Mouse (Mus musculus) testis, adult 2 months (tissue): ENCODE results near the gene Fxyd2. TPM values are rescaled to one million over a fixed set of nuclear protein-coding genes. Genes with fewer than 3 reads are reported as not detected.

Source experiments
- H3K27ac ChIP-seq: fragments of 200-500 bp; 2 replicates; pipeline ENCODE4 v1.5.1; 2012; ENCODE audit warnings: low read depth, low read length; ENCODE audit not compliant: control insufficient read depth, insufficient read depth
- H3K27me3 ChIP-seq: fragments of 200-500 bp; 2 replicates; pipeline ENCODE4 v1.6.1; 2012; ENCODE audit warnings: mild to moderate bottlenecking, low read length, moderate library complexity; ENCODE audit not compliant: control insufficient read depth, insufficient read depth
- H3K36me3 ChIP-seq: fragments of 200-500 bp; 2 replicates; pipeline ENCODE4 v1.6.1; 2012; ENCODE audit warnings: mild to moderate bottlenecking, low read length; ENCODE audit not compliant: control insufficient read depth, insufficient read depth
- H3K4me1 ChIP-seq: fragments of 200-500 bp; 2 replicates; pipeline ENCODE4 v1.6.1; 2012; ENCODE audit warnings: low read length; ENCODE audit not compliant: control insufficient read depth, insufficient read depth
- H3K4me3 ChIP-seq: fragments of 200-500 bp; 2 replicates; pipeline ENCODE4 v1.5.1; 2012; ENCODE audit warnings: low read depth, mild to moderate bottlenecking, low read length, moderate library complexity, mixed read lengths; ENCODE audit not compliant: control insufficient read depth
- CTCF ChIP-seq: fragments of 200-500 bp; IDR thresholded peaks from 2 replicates; pipeline ENCODE4 v1.5.1; 2012; ENCODE audit warnings: low read depth, mild to moderate bottlenecking, inconsistent platforms, low read length, moderate library complexity; ENCODE audit not compliant: control insufficient read depth, insufficient read depth, insufficient replicate concordance
- POLR2A ChIP-seq: fragments of 200-500 bp; IDR thresholded peaks from 2 replicates; pipeline ENCODE4 v1.6.1; 2012; ENCODE audit warnings: low read depth, mild to moderate bottlenecking, inconsistent platforms, low read length, moderate library complexity; ENCODE audit not compliant: control insufficient read depth
- polyA plus RNA-seq: library from polyadenylated mRNA; depleted of rRNA; stranded (reverse); fragments of >200 nt; gene quantifications from 2 replicates; pipeline ENCODE4 v1.2.3, GENCODE M21; 2012

Gene Fxyd2
- polyA plus RNA-seq, 1 experiment: 45.8 TPM

GRCm38 (mm10) chr9:45395218-45395617 lies 4.3 kb upstream of the Fxyd2 start:
- no peaks in the 10 kb centered on the region for H3K27me3 ChIP-seq
- no peak overlapping the region for H3K27ac ChIP-seq
- no peak; the same call in 1 of the 2 replicates for TF ChIP-seq POLR2A
- TF ChIP-seq CTCF: no peak
- H3K4me1 ChIP-seq: peaks cover 3% of the 10 kb centered on the region; the same call in 1 of the 2 replicates
- no peak overlapping the region for H3K4me3 ChIP-seq
- H3K36me3 ChIP-seq: no peaks in the 10 kb centered on the region

- TF ChIP-seq POLR2A: no peak
- TF ChIP-seq CTCF: no peak
- no peaks in the 10 kb centered on the region for H3K27me3 ChIP-seq
- H3K4me1 ChIP-seq: peaks cover 3% of the 10 kb centered on the region; the same call in 1 of the 2 replicates
- H3K4me3 ChIP-seq: no peak overlapping the region
- H3K36me3 ChIP-seq: no peaks in the 10 kb centered on the region
- no peak overlapping the region for H3K27ac ChIP-seq
Measured at GRCm38 (mm10) chr9:45395796-45396195, 3.7 kb upstream of the Fxyd2 start.

- H3K27me3 ChIP-seq: no peaks in the 10 kb centered on the region
- H3K4me3 ChIP-seq: no peak overlapping the region
- H3K36me3 ChIP-seq: no peaks in the 10 kb centered on the region
- H3K4me1 ChIP-seq: peaks cover 3% of the 10 kb centered on the region; the same call in 1 of the 2 replicates
- TF ChIP-seq CTCF (no peak), POLR2A (no peak)
- H3K27ac ChIP-seq: no peak overlapping the region
Measured at GRCm38 (mm10) chr9:45398336-45398735, 1.1 kb upstream of the Fxyd2 start.

GRCm38 (mm10) chr9:45401851-45402250 lies 2.4 kb downstream of the Fxyd2 start:
- no peaks in the 10 kb centered on the region for H3K27me3 ChIP-seq
- H3K36me3 ChIP-seq: no peaks in the 10 kb centered on the region
- H3K4me1 ChIP-seq: peaks cover 3% of the 10 kb centered on the region; the same call in 1 of the 2 replicates
- TF ChIP-seq CTCF (no peak), POLR2A (no peak)
- no peak overlapping the region for H3K27ac ChIP-seq
- H3K4me3 ChIP-seq: no peak overlapping the region

- Histone ChIP-seq H3K4me3 (no peak overlapping the region; the same call in 1 of the 2 replicates), H3K36me3 (no peaks in the 10 kb centered on the region), H3K27me3 (no peaks in the 10 kb centered on the region), H3K27ac (no peak overlapping the region), H3K4me1 (peaks cover 8% of the 10 kb centered on the region)
- no peak for TF ChIP-seq POLR2A
- no peak for TF ChIP-seq CTCF
Measured at GRCm38 (mm10) chr9:45402957-45403356, 3.5 kb downstream of the Fxyd2 start.

GRCm38 (mm10) chr9:45405694-45406093 lies 6.2 kb downstream of the Fxyd2 start:
- TF ChIP-seq CTCF (no peak), POLR2A (no peak)
- peaks cover 12% of the 10 kb centered on the region for H3K4me1 ChIP-seq
- H3K4me3 ChIP-seq: no peak overlapping the region
- H3K27me3 ChIP-seq: no peaks in the 10 kb centered on the region
- H3K27ac ChIP-seq: no peak overlapping the region
- H3K36me3 ChIP-seq: no peaks in the 10 kb centered on the region

GRCm38 (mm10) chr9:45406808-45407207 lies 7.3 kb downstream of the Fxyd2 start:
- H3K4me1 ChIP-seq: peaks cover 12% of the 10 kb centered on the region
- H3K36me3 ChIP-seq: no peaks in the 10 kb centered on the region
- H3K27me3 ChIP-seq: no peaks in the 10 kb centered on the region
- TF ChIP-seq CTCF (no peak), POLR2A (no peak)
- H3K4me3 ChIP-seq: no peak overlapping the region
- H3K27ac ChIP-seq: no peak overlapping the region
